Mouse (Mus musculus) heart, embryonic 16.5 days (tissue): ENCODE measurements around the gene Prx. TPM values are rescaled to one million over a fixed set of nuclear protein-coding genes. Genes with fewer than 3 reads are reported as not detected.

Experiments
- ATAC-seq: fragments of 200-750 bp; cut with Nextera tagmentation; replicated peaks from 2 replicates; pipeline ENCODE4 v1.8.0; 2017; ENCODE audit warnings: moderate number of reproducible peaks; ENCODE audit not compliant: insufficient read depth, low FRiP score; ENCODE audit errors: extremely low read depth
- H3K27ac ChIP-seq: fragments of 300-500 bp; sonication (generic); 2 replicates; pipeline ENCODE4 v1.5.1; 2014; ENCODE audit warnings: mild to moderate bottlenecking, low read length, control low read depth, moderate library complexity
- H3K27me3 ChIP-seq: fragments of 300-500 bp; sonication (generic); 2 replicates; pipeline ENCODE4 v1.6.1; 2014; ENCODE audit warnings: low read length, mixed read lengths; ENCODE audit not compliant: control insufficient read depth, insufficient read depth
- H3K36me3 ChIP-seq: fragments of 300-500 bp; sonication (generic); 2 replicates; pipeline ENCODE4 v1.6.1; 2014; ENCODE audit not compliant: control insufficient read depth, insufficient read depth
- H3K4me1 ChIP-seq: fragments of 300-500 bp; sonication (generic); 2 replicates; pipeline ENCODE4 v1.6.1; 2014; ENCODE audit warnings: low read length, mixed read lengths; ENCODE audit not compliant: control insufficient read depth, insufficient read depth
- H3K4me2 ChIP-seq: fragments of 300-500 bp; sonication (generic); 2 replicates; pipeline ENCODE4 v1.6.1; 2014; ENCODE audit warnings: low read depth, mild to moderate bottlenecking, control low read depth, low read length
- H3K4me3 ChIP-seq: fragments of 300-500 bp; sonication (generic); 2 replicates; pipeline ENCODE4 v1.5.1; 2014; ENCODE audit warnings: mild to moderate bottlenecking, control low read depth, low read length
- H3K9ac ChIP-seq: fragments of 300-500 bp; sonication (generic); 2 replicates; pipeline ENCODE4 v1.6.1; 2014; ENCODE audit warnings: low read length, control low read depth
- H3K9me3 ChIP-seq: fragments of 300-500 bp; sonication (generic); replicated peaks from 2 replicates; pipeline ENCODE4 v1.6.1; 2016; ENCODE audit warnings: low read length; ENCODE audit not compliant: control insufficient read depth
- WGBS: fragments of 180-500 bp; shearing (Covaris S2); extraction: QIAGEN DNeasy Blood & Tissue Kit; methylation state at CpG from one replicate; pipeline ENCODE4 v1.1.7; 2014; 5-methylcytosine and 5-hydroxymethylcytosine counted together
- polyA plus RNA-seq: library from polyadenylated mRNA; unstranded; fragments of >200 nt; fragmentation: Nextera tagmentation; extraction: Ambion mirVana; gene quantifications from 2 replicates; pipeline ENCODE4 v1.2.1, GENCODE M21; 2015

The Prx gene
- polyA plus RNA-seq, 1 experiment from 2014 or later = 1.7 TPM

GRCm38 (mm10) chr7:27506765-27507370 lies 7.7 kb downstream of the Prx start:
- no peak for ATAC-seq

GRCm38 (mm10) chr7:27507711-27508647 lies 8.9 kb downstream of the Prx start:
- Histone ChIP-seq H3K9ac (peak overlapping the region; percentile 79), H3K4me2 (peak overlapping the region; percentile 80), H3K4me1 (peaks cover 17% of the 10 kb centered on the region), H3K4me3 (peak overlapping the region; percentile 77), H3K9me3 (no peaks in the 10 kb centered on the region), H3K27me3 (no peaks in the 10 kb centered on the region), H3K36me3 (no peaks in the 10 kb centered on the region), H3K27ac (peak overlapping the region; percentile 100)
- WGBS = under 1% methylated on average over 54 of the region's 54 CpGs
- ATAC-seq = peak; percentile 93

More at GRCm38 (mm10) chr7:27506765-27507370, 7.7 kb downstream of the Prx start:
- Histone ChIP-seq H3K27me3 (no peaks in the 10 kb centered on the region), H3K27ac (peak overlapping the region; percentile 100), H3K4me1 (peaks cover 17% of the 10 kb centered on the region), H3K4me3 (peak overlapping the region; percentile 77), H3K36me3 (no peaks in the 10 kb centered on the region), H3K4me2 (peak overlapping the region; percentile 80), H3K9me3 (no peaks in the 10 kb centered on the region), H3K9ac (peak overlapping the region; percentile 79)
- WGBS = 27% methylated on average over 9 of the region's 9 CpGs

- 19% methylated on average over 6 of the region's 6 CpGs for WGBS
- H3K9me3 ChIP-seq = no peaks in the 10 kb centered on the region
- H3K4me1 ChIP-seq = peaks cover 17% of the 10 kb centered on the region
- no peaks in the 10 kb centered on the region for H3K27me3 ChIP-seq
- H3K4me2 ChIP-seq = peak overlapping the region; percentile 80
- no peaks in the 10 kb centered on the region for H3K36me3 ChIP-seq
- peak overlapping the region; percentile 100 for H3K27ac ChIP-seq
- peak overlapping the region; percentile 77 for H3K4me3 ChIP-seq
- 0 out of 2 replicates have a peak overlapping the region, but pooled peaks have one; percentile 23 for H3K9ac ChIP-seq
- ATAC-seq = peak; percentile 63
Measured at GRCm38 (mm10) chr7:27508648-27509005, 9.5 kb downstream of the Prx start.

- no peak for ATAC-seq
- peaks cover 17% of the 10 kb centered on the region for H3K4me1 ChIP-seq
- H3K4me2 ChIP-seq = no peak overlapping the region
- no peak overlapping the region for H3K9ac ChIP-seq
- no peak overlapping the region for H3K27ac ChIP-seq
- 90% methylated on average over 2 of the region's 2 CpGs for WGBS
- no peaks in the 10 kb centered on the region for H3K9me3 ChIP-seq
- H3K36me3 ChIP-seq = no peaks in the 10 kb centered on the region
- H3K27me3 ChIP-seq = no peaks in the 10 kb centered on the region
- no peak overlapping the region for H3K4me3 ChIP-seq
Measured at GRCm38 (mm10) chr7:27510809-27511208, 11.7 kb downstream of the Prx start.

GRCm38 (mm10) chr7:27514961-27515360 lies 15.8 kb downstream of the Prx start:
- Histone ChIP-seq H3K27ac (no peak overlapping the region), H3K9ac (no peak overlapping the region), H3K4me3 (no peak overlapping the region), H3K9me3 (no peaks in the 10 kb centered on the region), H3K36me3 (no peaks in the 10 kb centered on the region), H3K4me2 (no peak overlapping the region), H3K27me3 (no peaks in the 10 kb centered on the region), H3K4me1 (no peaks in the 10 kb centered on the region)
- no peak for ATAC-seq
- WGBS = 73% methylated on average over 9 of the region's 9 CpGs

GRCm38 (mm10) chr7:27518314-27518713 lies 19.2 kb downstream of the Prx start:
- Histone ChIP-seq H3K27me3 (no peaks in the 10 kb centered on the region), H3K9ac (no peak overlapping the region), H3K27ac (no peak overlapping the region), H3K9me3 (no peaks in the 10 kb centered on the region), H3K36me3 (no peaks in the 10 kb centered on the region), H3K4me1 (no peaks in the 10 kb centered on the region), H3K4me3 (no peak overlapping the region), H3K4me2 (no peak overlapping the region)
- ATAC-seq = no peak
- 79% methylated on average over 9 of the region's 9 CpGs for WGBS

- no peaks in the 10 kb centered on the region for H3K27me3 ChIP-seq
- ATAC-seq = no peak
- H3K27ac ChIP-seq = no peak overlapping the region
- H3K36me3 ChIP-seq = no peaks in the 10 kb centered on the region
- no peak overlapping the region for H3K4me3 ChIP-seq
- H3K4me1 ChIP-seq = no peaks in the 10 kb centered on the region
- H3K9me3 ChIP-seq = no peaks in the 10 kb centered on the region
- H3K9ac ChIP-seq = no peak overlapping the region
- no peak overlapping the region for H3K4me2 ChIP-seq
Measured at GRCm38 (mm10) chr7:27520104-27520503, 21.0 kb downstream of the Prx start.

GRCm38 (mm10) chr7:27520599-27520998 lies 21.5 kb downstream of the Prx start:
- H3K36me3 ChIP-seq = no peaks in the 10 kb centered on the region
- no peak for ATAC-seq
- H3K9me3 ChIP-seq = no peaks in the 10 kb centered on the region
- H3K4me3 ChIP-seq = no peak overlapping the region
- no peak overlapping the region for H3K9ac ChIP-seq
- WGBS = 61% methylated on average over 1 of the region's 1 CpGs
- peaks cover under 1% of the 10 kb centered on the region; the same call in 1 of the 2 replicates for H3K4me1 ChIP-seq
- H3K4me2 ChIP-seq = no peak overlapping the region
- H3K27ac ChIP-seq = no peak overlapping the region
- H3K27me3 ChIP-seq = no peaks in the 10 kb centered on the region

GRCm38 (mm10) chr7:27522967-27523366 lies 23.8 kb downstream of the Prx start, which contains the start of gene Hipk4:
Hipk4 (plus strand) TSS chr7:27523267.
- no peak within 1 kb of the TSS for H3K4me2 ChIP-seq
- H3K4me3 ChIP-seq = no peak within 1 kb of the TSS
- no peak within 1 kb of the TSS for H3K27ac ChIP-seq
- H3K27me3 ChIP-seq = no peaks in the 10 kb centered on the region
- no peaks in the 10 kb centered on the region for H3K36me3 ChIP-seq
- no peaks in the 10 kb centered on the region for H3K9me3 ChIP-seq
- no peak within 1 kb of the TSS for H3K9ac ChIP-seq
- H3K4me1 ChIP-seq = peaks cover 8% of the 10 kb centered on the region
- ATAC-seq = no peak
- WGBS = 51% methylated on average over 5 of the region's 5 CpGs
